Mouse (Mus musculus) thymus, adult 2 months (tissue): ENCODE results near the gene Mrpl10.

ENCODE experiments used
- CTCF ChIP-seq: fragments of 200-500 bp; IDR thresholded peaks from 2 replicates; pipeline ENCODE4 v1.5.1; 2012; ENCODE audit warnings: mild to moderate bottlenecking, control low read depth, low read length, moderate library complexity, borderline replicate concordance; ENCODE audit not compliant: control insufficient read depth, poor library complexity, insufficient read depth; ENCODE audit errors: extremely low read depth
- POLR2A ChIP-seq: fragments of 200-500 bp; IDR thresholded peaks from 2 replicates; pipeline ENCODE4 v1.6.1; 2012; ENCODE audit warnings: mild to moderate bottlenecking, low read length, control low read depth, moderate library complexity; ENCODE audit not compliant: control insufficient read depth, poor library complexity, insufficient read depth; ENCODE audit errors: extremely low read depth

DNA sequence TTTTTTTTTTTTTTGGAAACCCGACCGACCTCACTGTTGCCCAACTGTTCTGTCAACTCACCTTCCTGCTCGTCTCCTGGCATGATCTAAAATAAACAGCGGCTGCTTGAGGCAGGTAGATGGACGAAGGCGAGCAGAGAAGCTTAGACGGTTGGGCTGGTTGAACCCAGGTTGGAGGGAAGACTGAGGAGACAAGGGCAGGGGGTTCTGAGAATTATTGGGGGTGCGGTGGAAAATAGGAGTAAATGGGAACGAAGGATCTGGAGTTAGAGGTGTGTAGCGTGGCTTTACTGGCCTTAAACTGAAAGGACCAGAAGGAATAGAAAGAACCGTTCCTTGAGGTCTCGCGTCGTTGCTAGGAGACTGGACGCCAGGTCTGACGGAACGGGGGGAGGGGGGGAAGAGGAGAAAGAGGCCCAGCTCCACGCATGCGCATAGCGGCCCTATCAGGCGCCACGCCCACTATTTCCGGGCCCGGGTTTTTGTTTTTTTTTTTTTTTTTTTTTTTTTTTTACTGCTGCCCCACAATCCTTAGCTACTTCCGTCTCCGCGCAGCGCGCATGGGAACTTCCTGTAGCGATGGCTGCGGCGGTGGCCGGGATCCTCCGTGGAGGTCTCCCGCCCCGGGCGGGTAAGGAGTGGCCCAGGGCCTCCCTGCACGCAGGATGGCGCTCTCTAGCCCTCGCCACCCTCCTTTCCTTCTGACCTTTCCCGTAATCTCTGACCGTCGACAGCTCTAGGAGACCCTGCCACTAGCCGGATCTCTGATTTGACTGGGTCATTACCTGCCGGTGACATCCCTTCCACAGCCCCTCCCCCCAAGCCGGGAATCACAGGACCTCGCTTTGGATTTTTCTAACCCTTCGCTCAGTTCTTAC is at the start of gene Mrpl10, which contains the start of gene Lrrc46:
- TF ChIP-seq CTCF: no peak
- peak; percentile 60; the same call in 1 of the 2 replicates for TF ChIP-seq POLR2A
